Mouse (Mus musculus): ENCODE results near the gene Nat14.
"Not testable (repeated sequence)": the region's sequence is repeated elsewhere in the genome, so short reads cannot be mapped to it uniquely, and the experiment has no call there.

Nat14 gene

DNA sequence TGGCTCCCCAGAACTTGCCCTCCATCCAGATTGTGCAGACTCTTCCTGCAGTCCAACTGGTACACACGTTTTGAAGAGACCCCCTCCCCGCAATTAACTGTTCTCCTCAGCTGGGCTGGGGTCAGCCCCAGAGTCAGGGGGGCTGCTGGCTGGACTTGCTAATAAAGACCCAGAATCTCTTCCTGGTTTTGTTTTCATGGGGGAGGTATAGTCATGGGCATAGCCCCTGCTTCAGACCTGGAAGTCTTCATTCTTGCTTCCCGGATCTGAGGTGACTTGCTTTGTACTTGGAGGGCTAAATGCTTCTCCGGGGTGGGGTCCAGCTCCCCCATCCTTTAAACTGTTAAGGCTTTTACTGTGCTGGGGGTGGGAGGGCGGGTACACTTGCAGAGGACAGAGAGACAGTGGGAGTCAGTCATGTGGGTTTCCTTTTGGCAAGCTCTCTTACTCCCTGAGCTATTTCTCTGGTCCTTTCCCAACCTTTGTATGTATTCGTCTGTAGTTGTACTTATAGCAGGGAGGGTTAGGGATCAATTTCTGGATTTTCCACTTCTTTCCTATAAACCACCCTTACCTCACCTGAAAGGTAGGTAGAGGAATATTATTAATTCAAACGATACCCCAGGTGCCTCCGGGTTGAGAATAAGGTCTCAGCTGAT lies at the start of gene Nat14:
Gene Nat14 (plus strand): TSS at position 205 of the 659 bp plus-strand sequence.
- no peak for DNase-seq

- DNase-seq: peak; percentile 86
Measured at GRCm38 (mm10) chr7:4876753-4877221, 45.0 kb upstream of the Nat14 start, which contains the start of gene Isoc2a. Isoc2a (plus strand) TSS chr7:4877153.

DNA sequence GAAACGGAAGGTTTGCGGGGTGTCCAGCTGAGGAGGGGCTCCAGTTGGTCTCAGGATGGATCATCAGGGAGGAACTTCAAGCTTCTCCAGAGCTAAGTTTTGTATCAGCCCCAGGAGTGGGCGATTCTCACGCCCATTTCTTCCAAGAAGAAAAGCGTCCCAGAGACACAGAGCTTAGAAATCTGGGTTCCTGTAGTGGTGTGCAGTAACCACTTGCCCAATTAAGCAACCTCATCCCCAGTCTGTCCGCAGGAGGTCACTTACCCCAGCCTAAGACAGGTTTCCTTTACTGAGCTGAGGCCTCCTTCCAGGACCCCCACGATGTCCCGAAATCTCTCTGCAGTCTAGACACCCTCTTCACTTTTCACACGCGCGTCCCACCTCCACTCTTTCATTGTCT lies 44.6 kb upstream of the Nat14 start:
- DNase-seq: no peak

DNA sequence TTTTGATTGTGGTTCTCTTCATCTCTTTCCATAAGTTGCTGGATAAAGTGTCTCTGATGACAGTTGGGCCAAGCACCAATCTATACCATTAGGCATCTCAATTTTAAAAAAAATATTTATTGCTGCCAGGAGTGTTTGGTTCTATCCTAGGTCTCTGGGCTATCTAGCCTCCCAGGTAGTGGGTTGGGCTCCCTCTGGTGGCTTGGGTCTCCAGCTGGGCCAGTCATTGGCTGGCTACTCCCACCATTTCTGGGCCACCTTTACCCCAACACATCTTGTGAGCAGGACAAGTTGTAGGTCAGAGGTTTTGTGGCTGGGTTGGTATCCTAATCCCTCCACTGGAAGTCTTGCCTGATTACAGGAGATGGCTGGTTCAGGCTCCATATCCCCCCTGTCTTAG lies 43.6 kb upstream of the Nat14 start:
- DNase-seq: no peak

DNA sequence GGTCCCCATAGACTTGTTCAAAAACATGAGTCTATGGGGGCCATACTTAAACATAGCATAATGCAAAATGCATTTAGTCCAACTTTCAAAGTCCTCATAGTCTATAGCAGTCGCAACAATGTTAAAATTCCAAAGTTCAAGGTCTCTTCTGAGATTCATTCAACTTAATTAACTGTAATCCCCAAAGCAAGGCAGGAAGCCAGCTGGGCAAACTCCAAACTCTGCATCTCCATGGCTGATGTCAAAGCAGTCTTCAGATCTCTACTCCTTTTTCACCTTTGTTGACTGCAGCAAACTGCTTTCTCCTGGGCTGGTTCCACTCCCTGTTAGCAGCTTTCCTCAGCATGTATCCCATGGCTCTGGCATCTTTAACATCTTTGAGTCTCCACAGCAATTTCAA lies 42.8 kb upstream of the Nat14 start:
- DNase-seq: not testable (repeated sequence)

DNA sequence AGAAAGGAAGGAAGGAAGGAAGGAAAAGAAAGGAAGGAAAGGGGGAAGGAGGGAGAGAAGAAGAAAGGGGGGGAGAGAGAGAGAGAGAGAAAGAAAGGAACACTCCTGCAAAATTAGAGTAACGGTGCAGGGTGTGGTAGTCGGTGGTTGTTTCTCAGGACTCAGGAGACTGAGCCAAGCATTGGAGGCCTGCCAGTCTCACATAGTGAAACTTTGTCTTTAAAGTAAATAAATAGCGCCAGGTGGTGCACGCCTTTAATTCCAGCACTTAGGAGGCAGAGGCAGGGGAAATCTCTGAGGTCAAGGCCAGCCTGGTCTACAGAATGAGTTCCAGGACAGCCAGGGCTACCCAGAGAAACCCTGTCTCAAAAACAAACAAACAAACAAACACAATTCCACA lies 35.1 kb upstream of the Nat14 start:
- no peak for DNase-seq

GRCm38 (mm10) chr7:4895186-4895585 lies 26.6 kb upstream of the Nat14 start:
- DNase-seq: no peak

DNA sequence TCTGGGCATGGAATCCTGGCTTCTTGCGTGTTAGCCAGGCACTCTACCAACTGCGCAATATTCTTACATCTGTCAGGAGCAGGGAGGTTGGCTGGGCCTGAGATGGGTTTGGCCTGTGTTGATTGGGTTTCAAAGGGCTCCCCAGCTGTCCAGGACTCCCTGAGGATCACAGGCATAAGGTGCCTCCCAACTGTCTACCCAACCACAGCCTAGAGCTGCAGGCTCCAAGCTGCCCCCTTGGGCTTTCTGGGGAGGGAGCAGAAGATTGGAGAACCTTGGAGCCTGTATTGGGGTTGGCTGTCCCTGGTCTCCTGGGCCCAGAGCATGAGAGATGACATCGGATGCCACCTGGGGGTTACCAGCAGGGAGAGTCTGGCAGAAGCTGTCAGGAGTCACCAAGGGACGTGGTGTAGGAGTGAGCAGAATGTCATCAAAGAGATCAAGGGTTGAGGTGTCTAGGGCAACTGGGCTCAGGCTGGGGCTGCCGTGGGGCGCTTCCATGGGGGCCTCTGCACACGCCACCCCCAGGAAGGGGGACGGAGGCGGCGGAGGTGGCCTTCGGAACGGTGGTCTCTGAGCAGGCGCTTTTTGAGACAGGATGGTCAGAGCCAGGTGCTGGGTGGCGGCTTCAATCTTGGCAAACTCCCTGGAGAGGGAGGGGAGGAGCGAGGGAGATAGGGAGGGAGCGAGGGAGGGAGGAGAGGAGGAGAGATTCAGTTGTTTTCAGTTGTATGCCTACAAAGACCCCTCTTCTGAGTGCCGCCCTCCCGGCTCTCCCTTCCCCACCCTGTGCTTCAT lies 22.8 kb upstream of the Nat14 start:
- no peak for DNase-seq

DNA sequence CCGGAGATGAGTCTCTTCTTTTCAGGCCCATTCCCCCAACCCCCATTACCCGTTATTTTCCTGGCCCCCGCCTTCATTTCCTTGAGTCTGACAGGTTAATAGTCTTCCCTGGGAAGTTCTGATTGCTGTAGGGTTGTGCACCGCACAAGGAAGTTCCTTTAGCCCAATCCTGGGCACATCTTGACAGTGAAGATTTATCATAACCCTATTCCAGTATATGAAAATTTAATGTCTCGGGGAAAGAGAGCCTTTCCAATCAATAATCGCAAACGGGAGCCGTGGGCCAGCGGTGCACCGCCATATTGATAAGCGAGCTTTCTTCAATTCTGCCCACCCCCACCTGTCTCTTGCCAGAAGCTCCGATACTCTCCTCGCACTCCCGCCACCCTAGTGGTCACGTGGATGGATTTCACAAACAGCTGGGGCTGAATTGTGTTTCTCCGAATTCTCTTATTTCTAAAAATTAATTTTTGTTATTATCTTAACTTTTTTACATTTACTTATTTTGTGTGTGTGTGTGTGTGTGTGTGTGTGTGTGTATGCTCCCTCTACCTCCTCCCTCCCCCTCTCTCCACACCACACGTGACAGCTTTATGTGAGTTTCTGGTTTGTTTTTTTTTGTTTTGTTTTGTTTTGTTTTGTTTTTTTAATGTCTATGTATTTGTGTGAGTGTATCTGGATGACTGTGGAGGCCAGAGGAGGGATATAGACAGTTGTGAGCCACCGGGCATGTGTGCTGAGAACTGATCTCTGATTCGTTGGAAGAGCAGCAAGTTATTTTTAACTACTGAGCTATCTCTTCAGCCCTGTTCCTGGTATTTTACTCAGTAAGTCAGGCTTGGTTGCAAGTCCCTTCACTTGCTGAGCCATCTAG lies 21.9 kb upstream of the Nat14 start:
- DNase-seq: no peak

- no peak for DNase-seq
Measured at GRCm38 (mm10) chr7:4900523-4900851, 21.3 kb upstream of the Nat14 start.

GRCm38 (mm10) chr7:4901171-4901570 lies 20.7 kb upstream of the Nat14 start:
- no peak for DNase-seq

DNA sequence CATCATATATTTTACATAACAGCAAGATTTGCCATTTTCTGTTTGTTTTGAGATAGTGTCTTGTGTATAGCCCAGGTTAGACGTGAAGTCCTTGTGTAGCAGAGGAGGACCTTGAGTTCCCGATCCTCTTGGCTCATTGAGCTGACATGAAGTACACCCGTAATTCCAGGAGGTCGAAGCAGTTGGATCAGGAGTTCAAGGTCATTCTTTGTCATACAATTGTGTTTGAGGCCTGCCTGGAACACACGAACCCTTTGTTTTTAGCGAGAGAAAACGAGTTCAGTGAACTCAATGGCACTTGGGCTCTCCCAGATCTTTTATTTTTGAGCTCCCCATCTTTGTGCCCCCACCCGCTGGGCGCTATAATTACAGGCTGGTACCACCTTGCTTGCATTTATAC lies 19.4 kb upstream of the Nat14 start:
- no peak for DNase-seq

GRCm38 (mm10) chr7:4906466-4906950 lies 15.3 kb upstream of the Nat14 start, which contains the start of gene Gm36210:
Gm36210 (minus strand) TSS chr7:4906516.
- DNase-seq: no peak

GRCm38 (mm10) chr7:4911561-4911960 lies 10.3 kb upstream of the Nat14 start:
- DNase-seq: no peak

GRCm38 (mm10) chr7:4912248-4912647 lies 9.6 kb upstream of the Nat14 start:
- no peak for DNase-seq

DNA sequence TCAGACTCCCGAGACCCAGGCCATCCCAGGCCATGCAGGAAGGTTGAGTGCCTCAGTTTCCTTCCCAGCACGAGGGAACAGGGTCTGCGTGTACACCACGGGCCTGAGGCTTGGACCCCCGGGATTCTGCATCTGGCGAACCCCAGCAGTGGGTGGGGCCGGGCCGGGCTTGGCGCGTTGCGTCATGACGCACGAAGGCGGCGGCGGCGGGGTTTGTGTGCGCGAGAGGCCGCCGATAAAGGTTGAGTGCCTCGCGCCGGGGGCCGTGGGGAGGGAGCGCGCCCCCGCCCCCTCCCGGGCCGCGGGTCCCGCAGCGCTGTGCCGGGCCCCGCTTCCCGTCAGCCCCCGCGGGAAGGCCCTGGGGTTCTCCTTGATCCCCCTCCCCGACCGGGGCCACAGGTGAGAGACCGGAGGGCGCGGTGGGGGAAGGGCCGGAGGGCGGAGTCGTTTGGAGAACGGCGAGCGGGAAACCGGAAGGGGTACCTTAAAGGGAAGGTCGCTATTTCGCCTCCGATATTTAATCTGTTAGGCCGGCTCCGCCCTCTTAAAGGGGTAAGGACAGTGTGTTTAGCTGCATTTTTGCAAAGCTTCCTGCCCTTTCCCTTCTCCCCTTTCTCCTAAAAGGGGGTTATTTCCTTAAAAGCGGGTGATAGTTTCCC lies 6.7 kb upstream of the Nat14 start, which contains the start of gene Zfp628:
Gene Zfp628 (plus strand): TSS at position 211 of the 659 bp plus-strand sequence.
- DNase-seq: peak; percentile 94

DNA sequence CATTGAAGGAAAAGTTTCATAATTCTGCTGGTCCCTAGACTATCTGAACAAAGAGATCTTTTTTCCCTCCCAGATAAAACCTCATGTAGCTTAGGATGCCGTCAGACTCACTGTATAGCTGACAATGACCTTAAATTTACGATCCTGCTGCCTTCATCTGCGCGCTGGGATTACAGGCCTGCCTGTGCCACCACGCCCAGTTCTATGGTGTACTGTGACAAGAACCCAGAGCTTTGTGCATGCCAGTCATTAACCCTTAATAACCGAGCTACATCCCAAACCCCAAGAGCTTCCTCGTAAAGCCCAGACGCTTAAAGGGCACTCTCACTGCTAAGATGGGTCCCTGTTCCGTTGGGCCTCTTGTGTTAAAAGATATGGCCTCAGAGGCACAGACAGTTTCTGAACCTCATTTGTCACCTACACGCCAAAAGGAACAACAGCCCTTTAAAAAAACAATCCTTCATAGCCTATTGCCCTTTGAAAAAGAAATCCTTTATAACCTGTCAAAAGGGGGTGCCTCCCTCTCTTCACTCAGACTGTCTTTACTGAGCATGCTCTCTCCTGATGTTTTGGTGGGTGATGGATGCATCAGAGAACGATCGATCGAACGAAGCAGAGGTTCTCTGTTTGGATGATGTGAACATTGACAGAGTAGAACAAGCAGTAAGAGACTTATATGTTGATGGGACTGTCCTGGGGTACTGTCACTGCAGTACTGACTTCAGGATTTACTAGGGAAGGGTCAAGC lies 6.0 kb upstream of the Nat14 start:
- DNase-seq: peak; percentile 46

DNA sequence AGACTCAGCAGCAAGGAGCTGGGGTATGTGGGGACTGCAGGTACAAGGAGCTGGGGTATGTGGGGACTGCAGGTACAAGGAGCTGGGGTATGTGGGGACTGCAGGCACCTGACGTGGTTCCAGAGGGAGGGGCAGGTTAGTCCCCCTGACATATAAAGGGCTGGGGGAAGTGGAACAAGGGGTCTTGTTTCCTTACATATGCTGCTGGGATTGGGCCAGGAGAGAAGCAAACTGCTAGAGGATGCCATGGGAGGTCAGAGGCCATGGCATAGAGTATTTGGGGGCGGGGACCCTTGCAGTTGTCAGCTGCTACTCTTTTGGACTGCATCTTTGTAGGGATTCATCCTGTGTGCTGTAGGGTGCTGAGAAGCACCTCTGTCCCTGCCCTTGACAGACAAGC lies 4.3 kb upstream of the Nat14 start:
- no peak for DNase-seq

DNA sequence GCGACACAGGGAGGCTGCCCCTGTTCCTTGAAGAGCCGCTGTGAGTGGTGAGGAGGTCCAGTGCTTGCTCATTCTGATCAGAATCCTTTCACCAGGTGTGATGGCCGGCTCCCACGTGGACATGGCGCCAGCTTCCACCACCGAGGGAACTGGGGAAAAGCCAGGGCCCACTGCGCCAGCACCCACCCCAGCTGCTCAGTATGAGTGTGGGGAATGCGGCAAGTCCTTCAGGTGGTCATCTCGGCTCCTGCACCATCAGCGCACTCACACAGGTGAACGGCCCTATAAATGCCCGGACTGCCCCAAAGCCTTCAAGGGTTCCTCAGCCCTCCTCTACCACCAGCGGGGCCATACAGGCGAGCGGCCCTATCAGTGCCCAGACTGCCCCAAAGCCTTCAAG lies 3.1 kb upstream of the Nat14 start:
- DNase-seq: no peak

DNA sequence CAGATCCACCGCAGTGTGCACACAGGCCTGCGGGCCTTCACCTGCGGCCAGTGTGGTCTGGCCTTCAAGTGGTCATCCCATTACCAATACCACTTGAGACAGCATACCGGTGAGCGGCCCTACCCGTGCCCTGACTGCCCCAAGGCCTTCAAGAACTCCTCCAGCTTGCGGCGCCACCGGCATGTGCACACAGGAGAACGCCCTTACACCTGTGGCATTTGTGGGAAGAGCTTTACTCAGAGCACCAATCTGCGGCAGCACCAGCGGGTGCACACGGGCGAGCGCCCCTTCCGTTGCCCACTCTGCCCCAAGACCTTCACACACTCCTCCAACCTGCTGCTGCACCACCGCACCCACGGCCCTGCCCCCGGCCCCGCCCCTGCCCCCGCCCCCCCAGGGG lies 2.7 kb upstream of the Nat14 start:
- DNase-seq: no peak

- DNase-seq: no peak
Measured at GRCm38 (mm10) chr7:4919971-4920370, 1.9 kb upstream of the Nat14 start.

- DNase-seq: no peak
Measured at GRCm38 (mm10) chr7:4920496-4920895, 1.3 kb upstream of the Nat14 start.
